Mouse (Mus musculus): ENCODE data around the gene Mitf.

The Mitf gene

GRCm38 (mm10) chr6:97880363-97880762 is 73.5 kb downstream of the Mitf start:
- DNase-seq (ENCODE audit: low read depth, low spot score): no peak

DNA sequence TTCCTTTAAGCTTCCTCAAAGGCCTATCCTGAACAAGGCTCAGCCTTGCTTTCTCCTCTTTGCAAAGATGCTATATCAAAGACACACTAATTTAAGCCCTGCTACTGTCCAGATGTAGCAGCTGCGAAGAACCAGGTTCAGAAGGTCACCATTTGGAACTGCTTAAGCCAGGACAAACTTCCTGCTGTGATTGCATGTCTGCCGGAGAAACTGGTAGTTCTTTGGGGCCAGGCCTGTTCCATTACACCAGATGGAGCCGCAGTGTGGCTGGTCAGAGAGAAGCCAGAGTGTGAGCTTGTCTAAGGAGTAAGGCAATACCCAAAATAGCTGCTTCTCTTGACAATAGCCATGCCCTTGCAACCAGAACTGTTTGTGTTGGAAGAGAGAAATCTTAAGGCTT is 75.1 kb downstream of the Mitf start:
- DNase-seq (ENCODE audit: low read depth, low spot score): peak; percentile 90

DNA sequence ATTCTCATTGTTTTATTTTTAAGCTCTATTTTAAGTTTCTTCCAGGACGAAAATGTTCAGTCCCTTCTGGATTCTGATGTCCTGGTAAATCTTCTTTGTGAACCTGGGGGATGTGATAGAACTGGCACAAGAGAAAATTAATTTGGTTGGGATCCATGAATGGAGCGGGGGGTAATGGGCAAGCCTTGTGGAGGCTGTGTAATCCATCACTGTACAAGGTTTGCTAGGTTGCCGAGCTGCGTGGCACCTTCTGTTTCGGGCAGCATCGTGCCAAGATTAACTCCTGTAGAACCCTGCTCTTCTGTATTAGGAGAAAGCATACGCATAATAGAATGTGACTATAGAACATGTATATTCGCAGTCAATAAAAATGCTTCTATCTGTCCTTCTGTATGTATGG is 76.1 kb downstream of the Mitf start:
- peak; percentile 91 for DNase-seq (ENCODE audit: low read depth, low spot score)

DNA sequence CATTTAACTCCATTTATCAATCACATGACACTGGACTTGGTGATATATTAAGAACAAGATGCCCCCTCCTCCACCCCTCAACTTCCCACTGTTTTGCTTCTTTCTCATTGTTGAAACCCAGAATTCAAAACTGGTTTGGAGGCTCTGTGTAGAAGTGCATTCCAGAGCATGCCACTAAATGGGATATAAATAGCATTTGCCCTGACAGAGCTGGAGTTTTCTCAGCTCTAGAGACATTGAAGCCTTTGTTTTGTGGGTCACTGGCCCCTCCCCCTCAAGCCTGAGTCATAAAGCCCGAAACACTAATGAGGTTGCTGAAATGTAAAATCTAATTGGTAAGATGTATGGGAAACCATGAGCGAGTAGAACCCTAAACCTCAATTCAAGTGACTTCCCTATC is 76.6 kb downstream of the Mitf start:
- DNase-seq (ENCODE audit: low read depth, low spot score): peak; percentile 81

DNA sequence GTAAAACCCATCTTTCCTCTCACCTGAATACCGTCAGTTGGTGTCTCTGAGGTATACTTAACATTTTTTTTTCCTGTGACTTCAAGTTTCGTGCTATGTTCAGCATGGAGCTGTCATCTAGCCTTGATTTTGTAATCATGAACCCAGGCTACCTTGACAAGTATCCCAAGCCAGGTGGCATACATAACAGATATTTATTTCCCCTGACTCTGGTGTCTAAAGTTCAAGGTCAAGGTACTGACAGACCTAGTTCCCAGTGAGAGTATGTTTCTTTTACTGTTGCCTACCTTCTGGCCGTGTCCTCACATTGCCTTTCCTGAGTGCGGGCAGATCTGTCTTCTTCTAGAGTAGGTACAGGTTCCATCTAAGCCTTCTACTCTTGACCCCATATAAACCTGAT is 78.1 kb downstream of the Mitf start:
- no peak for DNase-seq (ENCODE audit: low read depth, low spot score)

DNA sequence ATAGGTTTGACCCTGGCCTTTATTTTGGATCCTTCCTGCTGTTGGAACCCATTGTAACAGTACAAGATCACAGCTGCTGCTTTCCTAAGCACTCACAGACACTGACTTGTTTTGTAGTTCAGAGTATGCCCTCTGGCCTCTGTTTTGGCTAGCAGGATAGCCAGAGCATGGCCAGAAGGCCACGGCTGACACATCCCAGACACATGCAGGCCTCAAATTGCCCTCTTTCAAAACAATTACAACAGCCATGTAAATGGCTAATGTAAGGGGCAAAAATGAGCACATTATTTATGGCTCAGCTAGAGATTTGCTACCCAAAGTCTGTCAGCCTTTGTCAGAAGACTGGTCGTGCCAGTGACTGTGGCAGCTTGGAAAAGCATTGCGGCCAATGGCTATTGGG is 78.8 kb downstream of the Mitf start:
- peak; percentile 37 for DNase-seq (ENCODE audit: low read depth, low spot score)

- DNase-seq (ENCODE audit: low read depth, low spot score): no peak
Observed at GRCm38 (mm10) chr6:97887893-97888292, 81.0 kb downstream of the Mitf start.

DNA sequence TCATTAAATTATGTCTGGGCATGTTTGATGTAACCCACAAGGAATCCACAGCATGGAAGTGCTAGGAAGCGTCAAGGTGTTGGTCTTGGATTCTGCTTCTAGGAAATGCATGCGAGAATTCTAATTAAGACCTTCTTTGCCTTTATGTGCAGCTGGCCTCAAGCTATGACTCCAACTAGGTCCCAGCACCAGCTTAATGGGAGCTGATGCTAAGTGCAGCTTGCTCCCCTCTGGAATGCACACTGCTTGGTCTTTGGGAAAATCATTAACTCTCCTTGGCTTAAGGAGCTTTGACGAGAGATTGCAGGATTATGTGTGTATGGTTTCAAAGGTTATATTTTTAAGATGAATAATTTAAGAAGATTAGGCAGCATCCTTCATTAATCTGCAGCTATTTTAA is 81.7 kb downstream of the Mitf start:
- no peak for DNase-seq (ENCODE audit: low read depth, low spot score)

- no peak for DNase-seq (ENCODE audit: low read depth, low spot score)
Observed at GRCm38 (mm10) chr6:97893546-97893945, 86.7 kb downstream of the Mitf start.

DNA sequence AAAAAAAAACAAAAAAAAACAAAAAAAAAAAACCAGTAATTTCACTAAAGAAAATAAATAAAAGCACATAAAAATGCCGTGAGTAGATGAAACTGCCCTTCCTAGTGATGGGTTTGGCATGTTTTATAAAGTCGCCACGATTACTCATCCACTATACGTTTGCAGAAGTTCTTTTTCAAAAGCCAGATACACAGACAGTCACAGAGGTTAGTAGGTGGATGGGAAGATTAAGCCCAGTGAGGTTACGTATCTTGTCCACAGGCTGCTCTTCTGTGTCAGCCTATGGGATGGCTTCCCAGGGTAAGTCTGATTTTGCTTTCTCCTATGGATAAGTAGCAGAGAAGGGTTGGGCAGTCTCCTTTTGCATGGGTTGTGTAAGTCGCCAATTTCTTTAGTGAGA is 90.3 kb downstream of the Mitf start:
- no peak for DNase-seq (ENCODE audit: low read depth, low spot score)

- DNase-seq (ENCODE audit: low read depth, low spot score): no peak
Observed at GRCm38 (mm10) chr6:97898085-97898484, 91.2 kb downstream of the Mitf start.

- peak; percentile 31 for DNase-seq (ENCODE audit: low read depth, low spot score)
Observed at GRCm38 (mm10) chr6:97901561-97901960, 94.7 kb downstream of the Mitf start.

DNA sequence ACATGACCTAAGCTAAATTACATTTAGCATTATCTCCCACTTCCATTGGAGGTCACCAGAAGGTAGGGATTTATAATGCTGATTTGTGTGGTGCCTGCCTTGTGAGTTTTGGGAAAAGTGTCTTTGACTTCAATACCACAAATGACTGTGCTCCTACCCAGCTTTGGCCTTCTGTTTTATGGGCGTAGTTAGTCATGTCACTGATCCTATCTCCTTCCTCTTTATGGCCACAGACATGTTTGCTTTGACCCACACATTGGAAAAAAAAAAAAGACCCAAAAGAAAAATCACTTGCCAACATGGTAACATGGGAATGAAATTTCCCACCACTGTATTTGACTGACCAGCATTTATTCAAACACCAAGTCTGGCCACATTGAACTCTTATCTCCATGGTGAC is 95.4 kb downstream of the Mitf start:
- no peak for DNase-seq (ENCODE audit: low read depth, low spot score)

DNA sequence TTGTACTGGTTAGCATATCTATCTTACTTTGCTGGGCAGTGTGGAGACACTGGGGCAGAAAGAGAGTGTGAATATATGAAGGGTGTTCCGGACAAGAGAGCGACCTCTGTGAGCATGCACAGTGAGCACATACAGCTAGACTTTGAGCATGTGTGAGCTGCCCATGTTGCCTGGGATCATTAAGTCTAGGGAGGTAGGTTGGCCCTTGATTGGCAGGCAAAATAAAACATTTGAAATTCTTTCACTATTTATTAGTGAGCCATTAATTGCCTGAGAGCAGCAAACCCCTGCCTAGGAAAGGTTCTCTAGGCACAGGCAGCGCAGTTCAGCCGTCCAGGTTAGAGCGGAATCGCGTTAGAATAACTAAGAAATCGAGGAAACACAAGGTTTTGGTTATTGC is 107.9 kb downstream of the Mitf start:
- no peak for DNase-seq (ENCODE audit: low read depth, low spot score)

DNA sequence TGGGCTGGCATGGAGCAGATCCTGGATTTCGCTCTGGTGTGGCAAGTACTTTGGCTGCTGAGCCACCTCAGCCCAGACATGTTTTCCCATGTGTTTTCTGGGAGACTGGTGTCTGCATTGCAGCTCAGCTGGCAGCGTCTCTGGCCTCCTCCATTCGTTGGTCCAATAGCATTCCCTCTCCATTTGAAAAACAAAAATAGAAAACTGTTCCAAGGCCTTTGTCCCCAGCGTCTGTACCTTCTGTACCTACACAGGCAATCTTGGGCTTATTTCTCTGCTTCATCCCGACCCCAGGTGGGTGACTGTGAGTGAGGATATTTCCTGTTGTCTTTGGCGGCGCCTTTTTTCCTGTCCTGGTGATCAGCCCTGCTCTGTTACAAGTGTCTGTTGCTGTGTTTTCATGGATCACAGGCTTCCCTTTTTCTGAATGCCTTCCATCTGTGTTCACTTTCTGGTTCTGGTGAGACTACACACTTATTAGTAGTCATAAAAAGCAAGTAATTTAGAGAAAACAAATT is 109.6 kb downstream of the Mitf start:
- peak; percentile 28 for DNase-seq (ENCODE audit: low read depth, low spot score)

DNA sequence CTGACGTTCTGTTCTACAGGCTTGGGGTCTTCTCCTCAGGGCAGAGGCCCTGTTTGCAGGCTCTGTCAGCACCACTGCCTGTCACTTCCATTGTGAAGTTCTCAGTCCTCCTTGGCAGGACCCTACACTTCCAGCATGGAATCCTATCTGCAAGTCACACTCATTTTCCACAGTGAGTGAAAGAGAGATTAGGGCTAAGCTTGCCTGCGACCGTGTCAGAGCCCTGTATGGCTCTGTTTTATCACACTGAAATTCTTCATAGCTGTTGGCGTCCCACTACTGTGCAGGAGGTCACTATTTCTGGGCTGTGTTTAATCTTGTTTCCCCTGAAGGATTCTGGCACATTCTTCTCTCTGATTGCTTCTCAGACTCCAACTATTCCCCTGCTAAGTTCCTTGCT is 111.2 kb downstream of the Mitf start:
- no peak for DNase-seq (ENCODE audit: low read depth, low spot score)

- peak; percentile 12 for DNase-seq (ENCODE audit: low read depth, low spot score)
Observed at GRCm38 (mm10) chr6:97918481-97918880, 111.6 kb downstream of the Mitf start.

GRCm38 (mm10) chr6:97919287-97919686 is 112.4 kb downstream of the Mitf start:
- no peak for DNase-seq (ENCODE audit: low read depth, low spot score)

GRCm38 (mm10) chr6:97921591-97921990 is 114.7 kb downstream of the Mitf start:
- DNase-seq (ENCODE audit: low read depth, low spot score): no peak

GRCm38 (mm10) chr6:97924221-97924620 is 117.4 kb downstream of the Mitf start:
- no peak for DNase-seq (ENCODE audit: low read depth, low spot score)

DNA sequence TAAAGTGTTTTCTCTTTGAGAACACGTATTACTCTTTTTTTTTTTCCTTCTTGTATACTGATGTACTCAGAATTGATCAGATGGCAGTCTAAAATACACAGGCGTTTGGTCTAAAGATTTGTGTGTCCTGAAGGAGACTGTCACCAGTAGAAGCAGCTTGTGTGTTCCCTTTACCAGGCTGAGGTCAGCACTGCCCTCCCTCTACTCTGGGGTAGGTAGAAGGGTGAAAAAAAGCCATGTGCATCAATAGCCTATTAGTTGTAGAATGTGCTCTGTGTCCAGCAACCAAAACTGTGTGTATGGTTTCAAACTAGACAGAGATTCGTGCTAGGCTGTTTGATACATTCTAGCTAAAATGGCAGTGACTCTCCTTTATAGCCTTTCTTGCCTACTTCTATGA is 122.2 kb downstream of the Mitf start:
- no peak for DNase-seq (ENCODE audit: low read depth, low spot score)

DNA sequence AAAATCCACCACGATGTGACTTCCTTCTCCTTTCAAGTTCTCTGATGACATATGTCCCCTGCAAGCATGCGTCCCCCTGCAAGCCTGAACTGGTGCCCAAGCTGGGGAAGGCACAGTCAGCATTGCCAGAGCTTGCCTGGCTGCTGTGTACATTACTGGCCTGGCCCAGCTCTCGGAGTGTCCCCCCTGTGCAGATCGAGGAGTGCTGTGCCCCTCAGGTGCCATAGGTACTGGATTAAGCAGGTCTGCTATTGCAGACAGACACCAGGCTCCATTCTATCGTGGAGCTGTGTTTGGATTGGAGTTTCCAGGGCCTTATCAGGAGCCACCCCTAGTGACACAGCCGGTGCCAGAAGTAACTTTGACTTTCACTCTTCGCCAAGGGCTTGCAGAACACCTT is 122.6 kb downstream of the Mitf start:
- DNase-seq (ENCODE audit: low read depth, low spot score): peak; percentile 17

DNA sequence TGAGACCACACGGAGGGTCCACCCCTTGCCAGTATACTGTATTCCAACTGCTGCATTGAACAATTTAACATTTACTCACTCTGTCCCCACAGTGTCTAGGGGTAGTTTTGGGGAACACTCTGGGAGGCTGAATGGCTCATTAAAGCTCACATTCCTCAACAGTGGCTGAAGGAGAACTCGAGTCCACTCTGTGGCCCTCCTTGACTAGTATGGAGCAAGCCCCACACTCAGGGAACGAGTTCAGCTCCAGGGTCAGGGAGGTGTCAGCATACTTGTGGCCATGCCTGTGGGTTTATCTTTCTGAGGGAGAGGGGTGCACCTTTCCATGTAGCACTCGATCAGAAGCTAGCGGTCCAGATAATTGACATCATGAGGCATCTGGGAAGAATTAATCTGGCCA is 130.3 kb downstream of the Mitf start:
- no peak for DNase-seq (ENCODE audit: low read depth, low spot score)

DNA sequence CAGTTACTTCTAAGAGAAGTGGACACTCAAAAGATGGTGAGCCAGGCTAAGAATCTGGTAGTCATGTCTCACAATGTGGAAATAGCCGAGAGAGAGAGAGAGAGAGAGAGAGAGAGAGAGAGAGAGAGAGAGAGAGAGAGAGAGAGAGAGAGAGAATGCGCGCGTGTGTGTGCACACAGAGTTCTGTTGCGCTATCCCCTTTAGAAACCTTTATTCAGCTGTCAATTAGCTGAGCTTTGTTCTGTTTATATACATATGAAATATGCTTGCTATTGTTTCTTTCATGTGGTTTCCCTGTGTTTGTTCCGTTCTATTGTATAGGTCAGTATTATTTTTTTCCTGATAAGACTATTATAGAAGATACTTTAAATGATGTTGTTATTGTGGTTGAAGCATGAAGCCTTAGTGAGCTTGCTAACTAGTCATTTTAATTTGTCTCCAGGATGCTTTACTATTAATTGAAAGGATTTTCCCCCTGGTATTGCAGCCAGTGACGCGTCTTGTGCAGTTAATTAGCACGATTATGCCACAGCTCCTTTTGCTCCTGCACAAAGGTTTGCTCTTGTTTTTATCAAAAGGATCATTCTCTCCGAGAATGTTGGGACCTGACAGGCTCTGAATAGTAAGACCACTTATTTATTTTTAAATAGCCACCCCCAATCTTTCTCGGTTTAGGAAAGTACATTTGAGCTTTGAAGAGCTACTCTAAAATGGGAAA is 131.2 kb downstream of the Mitf start:
- DNase-seq (ENCODE audit: low read depth, low spot score): no peak
